Mouse (Mus musculus): ENCODE data around the gene Ncln. TPM values are rescaled to one million over a fixed set of nuclear protein-coding genes. Genes with fewer than 3 reads are reported as not detected.

The Ncln gene
- total and polyA plus RNA-seq, 3 experiments, result 35.5 to 154 (median 58.2) TPM

DNA sequence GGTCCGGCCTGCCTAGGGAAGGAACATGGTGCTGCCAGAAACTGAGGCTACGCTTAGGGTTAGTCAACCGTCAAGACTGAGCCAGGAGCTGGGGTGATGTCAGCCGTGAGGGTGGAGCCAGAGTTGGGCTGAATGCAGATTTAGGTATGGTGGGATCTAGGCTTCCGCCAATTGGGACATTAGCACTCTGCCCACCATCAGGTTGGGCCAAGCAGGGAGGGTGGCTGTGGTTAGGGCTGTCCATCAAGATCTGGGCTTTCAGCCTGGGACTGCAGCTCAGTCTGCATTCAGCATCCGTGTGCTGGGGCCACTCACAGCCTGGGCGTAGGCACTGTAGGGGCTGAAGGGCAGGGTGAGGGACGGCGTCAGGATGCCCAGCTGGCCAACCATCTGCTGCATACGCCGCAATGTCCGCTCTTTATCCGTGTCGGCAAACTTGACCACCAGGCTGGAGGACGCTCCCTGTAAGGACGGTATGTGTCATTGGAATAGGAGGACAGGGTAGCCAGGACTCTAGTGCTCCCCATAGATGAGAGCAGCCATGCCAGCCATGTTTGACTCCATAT is 28.4 kb downstream of the Ncln start:
- H3K27me3 ChIP-seq (ENCODE audit: insufficient read depth, low read length), result peaks cover 77% of the 10 kb centered on the region

DNA sequence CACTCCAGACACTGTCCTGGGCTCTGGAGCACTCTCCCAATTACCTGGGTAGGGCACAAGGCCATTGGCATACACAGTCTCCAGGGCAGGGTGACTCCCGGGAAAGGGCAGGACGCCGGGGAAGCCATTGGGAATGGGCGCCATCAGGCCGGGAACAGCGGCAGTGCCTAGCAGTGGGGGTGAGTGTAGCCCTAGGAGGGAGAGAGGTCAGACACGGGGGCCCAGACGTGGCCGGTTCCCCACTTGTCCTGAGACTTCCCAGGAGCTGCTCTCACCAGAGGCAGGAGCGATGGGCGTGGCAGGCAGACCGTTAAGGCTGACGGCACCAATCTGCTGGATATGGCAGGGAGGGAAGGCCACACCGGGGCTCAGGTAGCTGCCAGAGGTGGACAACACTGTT is 29.3 kb downstream of the Ncln start:
- Histone ChIP-seq H3K9me3 (replicated peaks) (no peaks in the 10 kb centered on the region), H3K4me1 (ENCODE audit: insufficient read depth, low read depth, low read length) (peaks cover 47% of the 10 kb centered on the region), H3K36me3 (replicated peaks) (no peaks in the 10 kb centered on the region), H3K27me3 (ENCODE audit: insufficient read depth, low read length) (peaks cover 86% of the 10 kb centered on the region), H3K4me3 (ENCODE audit: low read depth, low read length) (no peak overlapping the region)
- DNase-seq (ENCODE audit: low spot score) (no peak), ATAC-seq (ENCODE audit: extremely low read depth, insufficient number of reproducible peaks, low FRiP score, poor library complexity, severe bottlenecking) (no peak)
- no peak for TF ChIP-seq GATA1 (IDR thresholded peaks at IDR 0.05; ENCODE audit: borderline replicate concordance, low read length)
- TF ChIP-seq CTCF (IDR thresholded peaks at IDR 0.05; ENCODE audit: low read depth, low read length), result no peak

More for the DNA sequence above, 28.4 kb downstream of the Ncln start:
- TF ChIP-seq GATA1 (IDR thresholded peaks at IDR 0.05; ENCODE audit: borderline replicate concordance, low read length) (no peak), POLR2AphosphoS5 (IDR thresholded peaks at IDR 0.05; ENCODE audit: insufficient replicate concordance, low read depth, low read length) (no peak), GATA2 (IDR thresholded peaks at IDR 0.05; ENCODE audit: borderline replicate concordance, low read depth, low read length) (no peak), TAL1 (conservative IDR thresholded peaks at IDR 0.05; ENCODE audit: low read depth, low read length) (no peak), CTCF (IDR thresholded peaks at IDR 0.05; ENCODE audit: low read depth, low read length) (no peak)
- DNase-seq (ENCODE audit: low spot score) (no peak), ATAC-seq (ENCODE audit: extremely low read depth, insufficient number of reproducible peaks, low FRiP score, poor library complexity, severe bottlenecking) (no peak)
- no peaks in the 10 kb centered on the region for H3K9me3 ChIP-seq (replicated peaks)
- H3K4me3 ChIP-seq (ENCODE audit: low read depth, low read length), result no peak overlapping the region; the same call in 1 of the 2 replicates
- peaks cover 38% of the 10 kb centered on the region for H3K4me1 ChIP-seq (ENCODE audit: insufficient read depth, low read depth, low read length)
- no peaks in the 10 kb centered on the region for H3K36me3 ChIP-seq (replicated peaks)

DNA sequence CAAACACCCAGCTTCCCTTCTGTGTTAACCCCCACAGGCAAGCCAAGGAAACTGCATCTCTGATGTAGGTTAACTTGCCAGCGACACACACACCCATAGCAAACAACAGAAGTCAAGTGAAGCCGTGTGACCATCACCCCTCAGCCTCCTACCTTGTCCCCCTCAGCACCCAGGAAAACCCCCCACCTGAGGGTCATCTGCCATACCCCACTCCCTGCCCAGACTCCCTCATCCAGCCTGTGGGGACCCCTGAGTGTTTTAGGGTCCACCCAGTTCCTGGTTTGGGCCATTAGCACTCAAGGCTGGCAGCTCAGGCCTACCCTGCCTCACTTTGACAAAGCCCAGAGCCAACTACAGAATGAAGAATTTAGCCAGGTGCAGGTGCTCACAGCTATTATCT is 30.1 kb downstream of the Ncln start:
- Histone ChIP-seq H3K27me3 (ENCODE audit: insufficient read depth, low read length) (peaks cover 89% of the 10 kb centered on the region), H3K36me3 (replicated peaks) (no peaks in the 10 kb centered on the region), H3K4me3 (ENCODE audit: low read depth, low read length) (no peak overlapping the region), H3K9me3 (replicated peaks) (no peaks in the 10 kb centered on the region), H3K4me1 (ENCODE audit: insufficient read depth, low read depth, low read length) (peaks cover 51% of the 10 kb centered on the region)
- TF ChIP-seq POLR2AphosphoS5 (IDR thresholded peaks at IDR 0.05; ENCODE audit: insufficient replicate concordance, low read depth, low read length), result no peak
- no peak for TF ChIP-seq TAL1 (conservative IDR thresholded peaks at IDR 0.05; ENCODE audit: low read depth, low read length)
- TF ChIP-seq GATA2 (IDR thresholded peaks at IDR 0.05; ENCODE audit: borderline replicate concordance, low read depth, low read length), result no peak
- no peak for TF ChIP-seq GATA1 (IDR thresholded peaks at IDR 0.05; ENCODE audit: borderline replicate concordance, low read length)
- TF ChIP-seq CTCF (IDR thresholded peaks at IDR 0.05; ENCODE audit: low read depth, low read length), result no peak
- no peak for DNase-seq (ENCODE audit: low spot score)
- ATAC-seq (ENCODE audit: extremely low read depth, insufficient number of reproducible peaks, low FRiP score, poor library complexity, severe bottlenecking), result no peak

DNA sequence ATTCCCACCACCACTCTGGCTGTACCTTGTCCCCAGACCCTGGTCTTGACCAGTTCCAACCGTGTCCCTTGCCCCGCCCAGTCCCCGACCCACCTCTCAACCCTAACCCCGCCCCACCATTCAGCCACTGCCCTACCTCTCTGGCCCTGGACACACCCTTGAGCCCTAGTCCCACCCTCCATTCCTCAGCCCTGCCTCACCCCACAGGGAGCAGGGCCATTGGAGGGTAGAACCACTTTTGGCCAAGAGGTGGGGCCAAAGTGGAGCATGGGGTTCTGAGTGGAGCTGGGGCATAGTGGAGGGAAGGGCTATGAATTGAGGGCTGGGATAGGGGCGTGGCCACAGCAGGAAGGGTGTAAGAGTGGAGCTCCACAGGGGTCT is 30.9 kb downstream of the Ncln start:
- Histone ChIP-seq H3K27me3 (ENCODE audit: insufficient read depth, low read length) (peaks cover 91% of the 10 kb centered on the region), H3K36me3 (replicated peaks) (no peaks in the 10 kb centered on the region), H3K9me3 (replicated peaks) (no peaks in the 10 kb centered on the region), H3K4me3 (ENCODE audit: low read depth, low read length) (0 out of 2 replicates have a peak overlapping the region, but pooled peaks have one; percentile 61), H3K4me1 (ENCODE audit: insufficient read depth, low read depth, low read length) (peaks cover 58% of the 10 kb centered on the region)
- ATAC-seq (ENCODE audit: extremely low read depth, insufficient number of reproducible peaks, low FRiP score, poor library complexity, severe bottlenecking) (peak; percentile 40; the same call in 1 of the 2 replicates), DNase-seq (ENCODE audit: low spot score) (peak; percentile 48)
- TF ChIP-seq TAL1 (conservative IDR thresholded peaks at IDR 0.05; ENCODE audit: low read depth, low read length) (no peak), POLR2AphosphoS5 (IDR thresholded peaks at IDR 0.05; ENCODE audit: insufficient replicate concordance, low read depth, low read length) (no peak), CTCF (IDR thresholded peaks at IDR 0.05; ENCODE audit: low read depth, low read length) (no peak), GATA1 (IDR thresholded peaks at IDR 0.05; ENCODE audit: borderline replicate concordance, low read length) (no peak), GATA2 (IDR thresholded peaks at IDR 0.05; ENCODE audit: borderline replicate concordance, low read depth, low read length) (no peak)

DNA sequence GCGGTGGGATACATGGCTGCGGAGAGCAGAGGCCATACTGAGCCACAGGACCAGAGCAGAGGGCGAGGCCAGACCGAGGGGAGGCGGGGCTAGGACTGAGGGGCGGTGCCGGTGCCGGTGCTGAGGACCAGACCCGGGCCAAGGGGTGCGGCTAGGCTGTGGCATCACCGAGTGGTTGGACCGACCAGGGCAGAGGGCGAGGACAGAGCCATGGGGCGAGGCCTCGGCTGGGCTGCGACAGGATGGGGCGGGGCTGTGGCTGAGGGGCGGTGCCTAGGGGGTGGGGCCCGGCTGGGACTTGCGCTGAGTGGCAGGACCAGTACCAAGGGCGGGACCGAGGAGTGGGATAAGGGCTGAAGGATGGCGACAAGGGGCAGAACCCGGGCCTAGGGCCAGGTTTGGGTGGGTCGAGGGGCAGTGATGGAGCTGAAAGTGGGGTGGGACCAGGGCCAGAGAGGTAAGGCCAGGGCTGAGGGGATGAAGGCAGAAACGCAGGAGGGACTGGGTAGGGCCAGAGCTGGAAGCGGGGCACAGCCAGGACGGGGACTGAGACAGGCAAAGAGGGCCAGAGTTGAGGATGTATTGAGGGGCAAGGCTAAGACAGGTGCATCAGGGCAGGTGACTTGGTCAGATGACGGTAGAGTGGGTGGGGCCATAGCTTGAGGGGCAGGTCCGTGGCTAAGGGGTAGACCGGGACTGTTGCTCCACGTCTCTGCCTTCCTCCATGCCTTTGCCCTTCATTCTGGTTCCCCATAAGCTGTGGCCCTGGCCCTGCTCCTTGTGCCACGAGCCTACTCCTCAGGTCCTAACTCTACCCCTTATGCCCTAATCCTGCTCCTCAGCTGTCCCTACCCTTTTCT is 31.6 kb downstream of the Ncln start:
- Histone ChIP-seq H3K9me3 (replicated peaks) (no peaks in the 10 kb centered on the region), H3K36me3 (replicated peaks) (no peaks in the 10 kb centered on the region), H3K27me3 (ENCODE audit: insufficient read depth, low read length) (peaks cover 89% of the 10 kb centered on the region), H3K4me3 (ENCODE audit: low read depth, low read length) (peak overlapping the region; percentile 61; the same call in 1 of the 2 replicates), H3K4me1 (ENCODE audit: insufficient read depth, low read depth, low read length) (peaks cover 58% of the 10 kb centered on the region)
- DNase-seq (ENCODE audit: low spot score) (peak; percentile 58), ATAC-seq (ENCODE audit: extremely low read depth, insufficient number of reproducible peaks, low FRiP score, poor library complexity, severe bottlenecking) (no peak)
- no peak for TF ChIP-seq POLR2AphosphoS5 (IDR thresholded peaks at IDR 0.05; ENCODE audit: insufficient replicate concordance, low read depth, low read length)
- no peak for TF ChIP-seq TAL1 (conservative IDR thresholded peaks at IDR 0.05; ENCODE audit: low read depth, low read length)

DNA sequence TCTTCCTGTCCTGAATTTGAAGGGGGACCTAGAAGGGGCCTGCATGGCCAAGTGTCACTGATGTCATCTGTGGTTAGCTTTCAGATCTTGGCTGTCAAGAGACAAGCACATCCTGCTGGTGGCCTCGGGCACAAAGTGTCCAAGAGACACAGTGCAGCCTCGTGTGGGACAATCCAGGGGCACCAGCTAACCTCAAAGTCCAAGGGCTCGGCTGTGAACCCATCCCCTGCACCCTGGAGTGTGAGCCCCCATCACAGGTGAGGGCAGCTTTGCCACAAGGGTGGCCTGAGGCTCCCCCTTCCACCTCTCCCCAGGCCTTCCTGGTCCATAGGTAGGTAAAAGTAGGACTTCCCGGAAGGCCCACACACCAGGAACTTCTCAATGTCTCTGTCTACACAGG is 32.7 kb downstream of the Ncln start:
- H3K4me1 ChIP-seq (ENCODE audit: insufficient read depth, low read depth, low read length), result peaks cover 58% of the 10 kb centered on the region
- no peaks in the 10 kb centered on the region for H3K9me3 ChIP-seq (replicated peaks)
- H3K36me3 ChIP-seq (replicated peaks), result no peaks in the 10 kb centered on the region
- TF ChIP-seq CTCF (IDR thresholded peaks at IDR 0.05; ENCODE audit: low read depth, low read length) (no peak), POLR2AphosphoS5 (IDR thresholded peaks at IDR 0.05; ENCODE audit: insufficient replicate concordance, low read depth, low read length) (no peak), TAL1 (conservative IDR thresholded peaks at IDR 0.05; ENCODE audit: low read depth, low read length) (no peak), GATA2 (IDR thresholded peaks at IDR 0.05; ENCODE audit: borderline replicate concordance, low read depth, low read length) (no peak)
- H3K4me3 ChIP-seq (ENCODE audit: low read depth, low read length), result no peak overlapping the region
- DNase-seq (ENCODE audit: low spot score) (no peak), ATAC-seq (ENCODE audit: extremely low read depth, insufficient number of reproducible peaks, low FRiP score, poor library complexity, severe bottlenecking) (no peak)
- peaks cover 78% of the 10 kb centered on the region for H3K27me3 ChIP-seq (ENCODE audit: insufficient read depth, low read length)
